18 mouse cellular contexts compared by ENCODE assay signal in the genomic region with DNA sequence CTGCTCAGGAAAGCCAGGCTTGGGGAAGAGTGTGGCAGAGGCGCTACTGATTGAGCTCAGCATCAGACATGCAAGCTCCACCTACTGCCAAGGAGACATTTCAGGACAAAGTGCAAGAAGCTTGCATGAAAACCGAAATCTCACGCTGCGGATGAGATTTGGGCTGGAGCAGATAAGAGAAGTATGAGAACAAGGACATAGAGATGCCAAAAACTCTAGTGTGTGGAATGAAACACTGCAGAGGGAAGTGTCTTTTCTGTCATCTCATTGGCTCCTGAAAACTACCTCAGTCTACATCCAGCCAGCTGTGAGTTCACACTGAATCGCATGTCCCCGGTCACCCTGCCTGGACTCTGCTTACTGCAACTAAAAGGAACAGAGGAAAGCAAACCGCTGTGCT. TPM values are rescaled to one million over a fixed set of nuclear protein-coding genes. Genes with fewer than 3 reads are reported as not detected.
DNase-seq lines count a peak whose midpoint lies in the region; ATAC-seq and TF ChIP-seq lines count a peak whose summit lies in the region.
"Had no signal": no experiment of that assay in that cellular context is flagged by ENCODE, and none has a peak within 500 bp of the region (broad histone marks: within the 10 kb centered on the region; RNA-seq: fewer than 3 reads in every experiment).

No protein-coding gene starts in this region.

- H3K4me3 ChIP-seq in heart, adult 2 months: no peak overlapping the region
- H3K4me3 ChIP-seq in heart, embryonic 12.5 days: no peak overlapping the region
- H3K4me3 ChIP-seq in lung, embryonic 16.5 days (ENCODE audit: low read length): no peak overlapping the region
- H3K4me3 ChIP-seq: limb, embryonic 13.5 days; midbrain, embryonic 15.5 days; neural tube, embryonic 13.5 days had no signal

- no peaks in the 10 kb centered on the region for H3K79me2 ChIP-seq in heart, adult 2 months (replicated peaks; ENCODE audit: control insufficient read depth, insufficient read depth, low read length)

- ATAC-seq in heart, embryonic 12.5 days (ENCODE audit: insufficient number of reproducible peaks, low FRiP score): no peak
- ATAC-seq in lung, embryonic 16.5 days (ENCODE audit: low read depth): peak; percentile 41; the same call in 1 of the 2 replicates
- ATAC-seq: inflammation-experienced regulatory T-cells, adult 6 months; midbrain, embryonic 15.5 days had no signal

- peak; percentile 49 for TF ChIP-seq CTCF in heart, adult 2 months (IDR thresholded peaks at IDR 0.05)

- TF ChIP-seq EP300 in heart, adult 2 months (IDR thresholded peaks at IDR 0.05; ENCODE audit: insufficient read depth, low read depth, low read length): no peak

- no peak for TF ChIP-seq POLR2A in heart, adult 2 months (IDR thresholded peaks at IDR 0.05; ENCODE audit: insufficient read depth, low read depth, low read length)

- no peak overlapping the region for H3K27ac ChIP-seq in heart, adult 2 months
- no peak overlapping the region for H3K27ac ChIP-seq in heart, embryonic 12.5 days (ENCODE audit: poor library complexity, severe bottlenecking)
- no peak overlapping the region for H3K27ac ChIP-seq in lung, embryonic 16.5 days (ENCODE audit: low read length)
- H3K27ac ChIP-seq: limb, embryonic 13.5 days; macrophage; midbrain, embryonic 15.5 days; neural tube, embryonic 13.5 days had no signal

- DNase-seq in heart, adult 2 months: peak; percentile 21
- peak; percentile 13 for DNase-seq in testis, postnatal 14 days (ENCODE audit: low spot score)
- DNase-seq in testis, postnatal 10 days (ENCODE audit: low spot score): no peak
- no peak for DNase-seq in adrenal gland, adult (ENCODE audit: inconsistent age in 2 of 2, low spot score in 1 of 2)
- DNase-seq in thymus, postnatal 0 days (ENCODE audit: low spot score): no peak
- no peak for DNase-seq in cerebellum, adult 9-10 months
- DNase-seq: cerebellum, adult 11-12 months; right cerebral cortex, adult 18-20 months; thymus, postnatal 14 days had no signal

- H3K27me3 ChIP-seq in heart, adult 2 months (ENCODE audit: control insufficient read depth, insufficient read depth, low read length): no peaks in the 10 kb centered on the region
- H3K27me3 ChIP-seq in heart, embryonic 12.5 days (replicated peaks): no peaks in the 10 kb centered on the region
- H3K27me3 ChIP-seq in lung, embryonic 16.5 days (ENCODE audit: control insufficient read depth, insufficient read depth, low read depth, low read length): no peaks in the 10 kb centered on the region
- H3K27me3 ChIP-seq: limb, embryonic 13.5 days; midbrain, embryonic 15.5 days; neural tube, embryonic 13.5 days had no signal

- 32% methylated on average over 7 of the region's 7 CpGs for WGBS in heart, adult 2 months
- 49% methylated on average over 7 of the region's 7 CpGs for WGBS in heart, embryonic 12.5 days
- WGBS in lung, embryonic 16.5 days: 52% methylated on average over 7 of the region's 7 CpGs

- no peak overlapping the region for H3K9ac ChIP-seq in heart, adult 2 months (ENCODE audit: low read depth, low read length)
- no peak overlapping the region for H3K9ac ChIP-seq in heart, embryonic 12.5 days
- H3K9ac ChIP-seq in lung, embryonic 16.5 days (ENCODE audit: low read length): no peak overlapping the region
- H3K9ac ChIP-seq: limb, embryonic 13.5 days; midbrain, embryonic 15.5 days; neural tube, embryonic 13.5 days had no signal

- H3K4me2 ChIP-seq in heart, embryonic 12.5 days: no peak overlapping the region
- no peak overlapping the region for H3K4me2 ChIP-seq in lung, embryonic 16.5 days (ENCODE audit: low read depth, low read length)
- H3K4me2 ChIP-seq: limb, embryonic 13.5 days; midbrain, embryonic 15.5 days; neural tube, embryonic 13.5 days had no signal

- H3K9me3 ChIP-seq in heart, embryonic 12.5 days (replicated peaks): no peaks in the 10 kb centered on the region
- no peaks in the 10 kb centered on the region for H3K9me3 ChIP-seq in lung, embryonic 16.5 days (ENCODE audit: control insufficient read depth, low read length)
- H3K9me3 ChIP-seq: limb, embryonic 13.5 days; midbrain, embryonic 15.5 days; neural tube, embryonic 13.5 days had no signal

- no peaks in the 10 kb centered on the region for H3K36me3 ChIP-seq in heart, adult 2 months (ENCODE audit: control insufficient read depth, insufficient read depth, low read length)
- H3K36me3 ChIP-seq in heart, embryonic 12.5 days: no peaks in the 10 kb centered on the region
- H3K36me3 ChIP-seq in lung, embryonic 16.5 days (ENCODE audit: control insufficient read depth, insufficient read depth, low read length): no peaks in the 10 kb centered on the region
- H3K36me3 ChIP-seq: limb, embryonic 13.5 days; midbrain, embryonic 15.5 days; neural tube, embryonic 13.5 days had no signal

- intact Hi-C loops in heart, adult 2 months (cut with DNase I): no loop called here

- H3K4me1 ChIP-seq in heart, adult 2 months (ENCODE audit: control insufficient read depth, insufficient read depth, low read length): no peaks in the 10 kb centered on the region; the same call in 1 of the 2 replicates
- no peaks in the 10 kb centered on the region for H3K4me1 ChIP-seq in heart, embryonic 12.5 days (replicated peaks)
- H3K4me1 ChIP-seq in lung, embryonic 16.5 days (replicated peaks; ENCODE audit: control insufficient read depth, insufficient read depth, low read length): no peaks in the 10 kb centered on the region
- H3K4me1 ChIP-seq: limb, embryonic 13.5 days; midbrain, embryonic 15.5 days; neural tube, embryonic 13.5 days had no signal

RNA-seq across cellular contexts. Expression of gene 1700028P14Rik, which starts 38.3 kb away (rescaled TPM):
- total RNA-seq in heart, adult 2 months (2021): not detected
- polyA plus RNA-seq in heart, adult 2 months (2012; rRNA removed): 0.18 TPM in 1 of 2 replicates, not detected in the other
- not detected in 2 replicates for polyA plus RNA-seq in heart, embryonic 12.5 days (2016; fragmentation: Nextera tagmentation; extraction: Ambion mirVana)
- 2.3 and 3.2 TPM in 2 replicates for polyA plus RNA-seq in lung, embryonic 16.5 days (2015; fragmentation: Nextera tagmentation; extraction: Ambion mirVana)
- polyA plus RNA-seq in thymus, postnatal 0 days (2015; fragmentation: Nextera tagmentation; extraction: Ambion mirVana): 0.24 and 0.38 TPM in 2 replicates
- total RNA-seq: heart, postnatal 14 days; MEL had no signal
- polyA plus RNA-seq: inflammation-experienced regulatory T-cells, adult 6 months; macrophage had no signal

Comparison
In these comparisons a context has a peak if more than half of its experiments do, and no peak if none do; other contexts are left out.
1. DNase-seq: peak in heart, adult 2 months (2 of 2) and testis, postnatal 14 days (single experiment); none in testis, postnatal 10 days (single experiment), adrenal gland, adult (0 of 2), thymus, postnatal 0 days (single experiment) and cerebellum, adult 9-10 months (single experiment).